Mouse (Mus musculus): Measurements from ENCODE around the gene Abcb1b. TPM values are rescaled to one million over a fixed set of nuclear protein-coding genes. Genes with fewer than 3 reads are reported as not detected.
A peak's percentile ranks its signal among the peaks of the same experiment; 100 is the strongest.

Gene Abcb1b
- polyA plus RNA-seq, 1 experiment from 2014 or later: 0.44 TPM

DNA sequence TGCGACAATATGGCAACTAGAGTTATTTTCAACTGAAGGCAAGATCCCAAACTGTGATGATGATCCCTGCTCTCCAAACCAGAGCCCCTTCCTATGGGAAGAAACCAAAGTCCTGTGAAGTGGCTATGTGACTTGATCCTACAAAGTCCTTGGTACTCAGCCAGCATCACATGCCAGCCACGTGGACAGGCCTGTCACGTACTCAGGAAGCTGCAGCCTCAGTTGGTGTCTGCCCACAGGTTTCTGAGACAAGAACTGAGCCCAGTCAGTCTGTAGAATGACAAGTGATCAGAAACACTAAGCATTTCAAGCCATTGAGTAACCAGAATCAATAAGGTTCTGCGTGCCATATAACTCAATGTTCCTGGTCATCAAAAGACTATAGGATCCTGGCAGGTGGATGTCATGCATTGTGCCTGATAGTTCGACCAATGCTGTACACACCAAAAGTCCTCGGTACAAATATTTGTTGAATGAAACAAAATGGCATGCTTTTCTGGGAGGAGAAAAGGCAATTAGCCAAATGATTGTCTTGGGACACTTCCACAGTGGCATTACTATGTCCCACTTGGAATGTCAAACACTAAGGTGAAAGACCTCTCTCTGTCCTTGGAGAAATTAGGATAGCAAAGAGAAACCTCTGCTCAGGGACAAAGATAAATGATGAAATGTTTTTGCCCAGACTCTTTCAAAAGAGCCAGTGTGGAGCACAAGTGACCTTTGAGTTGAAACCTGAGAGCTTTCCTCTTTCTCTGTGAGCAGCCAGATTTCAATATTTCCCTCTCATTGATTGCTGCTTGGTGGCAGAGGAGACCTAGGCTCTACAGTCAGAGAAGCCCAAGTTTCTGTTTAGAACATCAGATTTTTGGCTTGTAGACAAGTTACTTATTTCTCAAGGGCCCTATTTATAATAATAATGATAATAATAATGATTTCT lies 75.3 kb downstream of the Abcb1b start:
- Histone ChIP-seq H3K4me1 (no peaks in the 10 kb centered on the region), H3K4me2 (no peak overlapping the region), H3K9ac (no peak overlapping the region), H3K4me3 (no peak overlapping the region), H3K9me3 (no peaks in the 10 kb centered on the region), H3K27ac (no peak overlapping the region), H3K36me3 (replicated peaks) (no peaks in the 10 kb centered on the region), H3K27me3 (replicated peaks) (no peaks in the 10 kb centered on the region)
- ATAC-seq (replicated peaks): no peak
- 88% methylated on average over 6 of the region's 6 CpGs for WGBS

DNA sequence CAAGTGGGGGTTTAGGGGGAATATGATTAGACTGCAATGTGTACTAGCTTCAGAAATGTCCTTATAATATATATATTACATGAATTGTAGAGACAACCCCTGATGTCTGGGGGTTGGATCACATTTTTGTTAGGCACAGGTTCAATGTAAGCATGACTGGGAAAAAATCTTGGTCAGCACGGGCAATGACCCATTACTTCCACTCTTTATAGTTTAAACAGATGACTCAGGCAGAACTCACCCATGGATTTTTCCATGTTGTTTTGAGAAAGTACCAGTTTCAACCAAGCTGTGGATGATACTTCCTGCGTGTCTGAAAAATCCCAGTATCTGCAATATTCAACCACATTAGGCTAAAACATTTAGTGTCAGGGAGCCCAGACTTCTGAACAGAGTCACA lies 79.1 kb downstream of the Abcb1b start:
- 93% methylated on average over 2 of the region's 2 CpGs for WGBS

DNA sequence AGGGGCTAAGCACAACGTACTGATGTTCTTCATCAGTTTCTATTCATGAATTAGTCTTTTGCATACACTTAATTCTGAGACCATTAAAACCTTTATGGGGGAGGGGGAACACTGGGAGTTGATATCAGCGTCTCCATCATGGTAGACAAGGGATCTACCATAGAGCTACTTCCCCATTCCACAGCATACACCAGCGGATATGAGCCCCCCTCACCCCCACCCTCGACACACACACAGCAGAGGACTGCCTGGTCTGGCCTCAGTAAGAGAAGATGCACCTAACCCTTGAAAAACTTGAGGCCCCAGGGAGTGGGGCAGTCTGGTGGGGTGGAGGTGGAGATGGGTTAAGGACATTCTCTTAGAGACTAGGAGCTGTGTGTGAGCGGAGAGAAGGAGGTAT lies 79.9 kb downstream of the Abcb1b start:
- no peak for ATAC-seq (replicated peaks)
- 79% methylated on average over 5 of the region's 5 CpGs for WGBS

More for the DNA sequence above, 79.1 kb downstream of the Abcb1b start:
- Histone ChIP-seq H3K9me3 (no peaks in the 10 kb centered on the region), H3K36me3 (replicated peaks) (no peaks in the 10 kb centered on the region), H3K27ac (no peak overlapping the region), H3K4me3 (no peak overlapping the region), H3K9ac (no peak overlapping the region), H3K27me3 (replicated peaks) (no peaks in the 10 kb centered on the region), H3K4me2 (no peak overlapping the region), H3K4me1 (no peaks in the 10 kb centered on the region)
- no peak for ATAC-seq (replicated peaks)

DNA sequence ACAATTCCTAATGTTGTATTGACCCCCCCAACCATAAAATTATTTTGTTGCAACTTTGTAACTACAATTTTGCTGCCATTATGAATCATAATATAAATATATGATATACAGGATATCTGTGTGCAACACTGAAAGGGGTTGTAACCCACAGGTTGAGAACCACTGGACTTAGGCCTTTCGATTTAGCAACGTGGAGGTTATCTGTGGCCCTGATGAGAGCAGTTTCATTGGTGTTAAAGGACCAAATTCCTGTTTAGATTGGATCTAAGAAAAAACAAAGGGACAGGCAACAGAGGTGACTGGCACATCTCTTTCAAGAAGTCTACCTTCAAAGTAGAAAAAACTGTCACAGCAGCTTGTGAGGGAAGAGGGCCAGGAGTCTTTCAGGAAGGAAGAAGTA lies 87.9 kb downstream of the Abcb1b start:
- Histone ChIP-seq H3K9me3 (no peaks in the 10 kb centered on the region), H3K4me3 (no peak overlapping the region), H3K27ac (no peak overlapping the region), H3K4me1 (no peaks in the 10 kb centered on the region), H3K9ac (no peak overlapping the region), H3K4me2 (no peak overlapping the region), H3K36me3 (replicated peaks) (no peaks in the 10 kb centered on the region), H3K27me3 (replicated peaks) (no peaks in the 10 kb centered on the region)
- no peak for ATAC-seq (replicated peaks)
- WGBS: 85% methylated on average over 2 of the region's 2 CpGs

More for the DNA sequence above, 79.9 kb downstream of the Abcb1b start:
- H3K27me3 ChIP-seq (replicated peaks): no peaks in the 10 kb centered on the region
- H3K27ac ChIP-seq: no peak overlapping the region
- H3K9ac ChIP-seq: no peak overlapping the region
- H3K36me3 ChIP-seq (replicated peaks): no peaks in the 10 kb centered on the region
- H3K9me3 ChIP-seq: no peaks in the 10 kb centered on the region
- H3K4me3 ChIP-seq: no peak overlapping the region
- H3K4me1 ChIP-seq: no peaks in the 10 kb centered on the region
- H3K4me2 ChIP-seq: no peak overlapping the region

DNA sequence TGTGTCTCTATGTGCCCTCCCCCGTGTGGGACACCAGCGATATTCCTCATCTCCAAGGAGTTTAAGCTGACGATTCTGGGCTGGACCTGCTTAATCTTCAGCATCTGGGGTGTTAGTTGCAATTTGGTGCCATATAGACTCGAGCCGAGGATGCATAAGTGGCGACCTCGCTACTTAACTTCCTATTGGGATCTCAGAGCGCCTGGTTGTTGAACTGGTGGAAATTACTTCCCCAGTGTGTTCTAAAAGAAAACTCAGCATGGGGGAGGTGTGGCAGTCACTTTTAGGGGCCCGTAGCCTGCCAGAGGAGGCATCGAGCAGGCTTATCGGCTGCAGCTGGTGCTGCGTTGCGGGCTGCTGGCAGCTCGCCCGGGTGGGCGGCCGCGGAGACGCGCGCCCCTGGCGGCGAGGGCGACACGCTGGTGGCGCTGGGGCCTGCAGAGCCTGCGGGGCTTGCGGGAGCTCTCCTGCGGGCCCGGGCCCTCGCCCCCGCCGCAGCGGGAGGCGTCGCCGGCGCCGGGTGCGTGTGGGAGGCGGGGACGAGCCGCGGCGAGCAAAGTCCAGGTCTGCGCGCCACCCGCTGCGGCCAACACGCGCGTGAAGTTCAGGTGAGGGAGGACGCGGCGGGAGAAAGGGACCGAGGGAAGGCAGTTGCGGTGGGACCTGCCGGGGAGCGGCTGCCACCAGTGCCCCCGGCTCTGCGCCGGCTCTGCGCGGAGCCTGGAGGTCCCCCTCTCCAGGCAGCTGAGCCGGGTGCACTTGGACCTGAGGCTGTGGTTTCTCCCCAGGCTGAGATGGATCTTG lies 95.6 kb downstream of the Abcb1b start, which contains the start of gene Abcb4:
Gene Abcb4 (plus strand): TSS at position 418 of the 804 bp plus-strand sequence.
- H3K9me3 ChIP-seq: no peaks in the 10 kb centered on the region
- peak within 1 kb of the TSS; percentile 53 for H3K9ac ChIP-seq
- H3K4me1 ChIP-seq: peaks cover 13% of the 10 kb centered on the region
- peak within 1 kb of the TSS; percentile 95 for H3K4me2 ChIP-seq
- no peaks in the 10 kb centered on the region; the same call in 1 of the 2 replicates for H3K27me3 ChIP-seq (replicated peaks)
- H3K36me3 ChIP-seq (replicated peaks): no peaks in the 10 kb centered on the region
- under 1% methylated on average over 65 of the region's 65 CpGs for WGBS
- H3K4me3 ChIP-seq: peak within 1 kb of the TSS; percentile 49
- H3K27ac ChIP-seq: no peak within 1 kb of the TSS
- peak; percentile 95 for ATAC-seq (replicated peaks)

DNA sequence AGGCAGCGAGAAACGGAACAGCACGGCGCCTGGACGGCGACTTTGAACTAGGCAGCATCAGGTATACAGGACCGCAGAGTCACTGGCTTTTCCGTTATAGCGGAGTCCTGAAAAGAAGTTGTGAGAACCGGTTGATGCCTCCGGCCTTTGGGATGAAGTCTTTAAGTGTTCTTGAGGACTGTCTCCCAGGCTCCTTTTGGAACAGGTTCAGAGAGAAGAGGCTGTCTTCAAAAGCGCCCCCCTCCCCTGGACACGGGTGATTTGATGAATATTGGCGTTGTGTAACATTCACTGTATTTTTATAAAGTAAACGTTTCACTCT lies 96.1 kb downstream of the Abcb1b start:
- peak overlapping the region; percentile 53 for H3K9ac ChIP-seq
- no peaks in the 10 kb centered on the region for H3K9me3 ChIP-seq
- peak overlapping the region; percentile 49 for H3K4me3 ChIP-seq
- 8% methylated on average over 15 of the region's 15 CpGs for WGBS
- peaks cover 13% of the 10 kb centered on the region for H3K4me1 ChIP-seq
- no peaks in the 10 kb centered on the region for H3K36me3 ChIP-seq (replicated peaks)
- H3K27ac ChIP-seq: no peak overlapping the region
- peak overlapping the region; percentile 95 for H3K4me2 ChIP-seq
- no peak for ATAC-seq (replicated peaks)
- no peaks in the 10 kb centered on the region; the same call in 1 of the 2 replicates for H3K27me3 ChIP-seq (replicated peaks)

- ATAC-seq (replicated peaks): no peak
- Histone ChIP-seq H3K9me3 (no peaks in the 10 kb centered on the region), H3K27me3 (replicated peaks) (no peaks in the 10 kb centered on the region; the same call in 1 of the 2 replicates), H3K4me1 (peaks cover 13% of the 10 kb centered on the region), H3K9ac (no peak overlapping the region), H3K27ac (no peak overlapping the region), H3K36me3 (replicated peaks) (no peaks in the 10 kb centered on the region), H3K4me3 (no peak overlapping the region), H3K4me2 (peak overlapping the region; percentile 95; the same call in 1 of the 2 replicates)
- WGBS: 74% methylated on average over 15 of the region's 15 CpGs
These were observed 96.9 kb downstream of the Abcb1b start for GRCm38 (mm10) chr5:8894641-8895490.

DNA sequence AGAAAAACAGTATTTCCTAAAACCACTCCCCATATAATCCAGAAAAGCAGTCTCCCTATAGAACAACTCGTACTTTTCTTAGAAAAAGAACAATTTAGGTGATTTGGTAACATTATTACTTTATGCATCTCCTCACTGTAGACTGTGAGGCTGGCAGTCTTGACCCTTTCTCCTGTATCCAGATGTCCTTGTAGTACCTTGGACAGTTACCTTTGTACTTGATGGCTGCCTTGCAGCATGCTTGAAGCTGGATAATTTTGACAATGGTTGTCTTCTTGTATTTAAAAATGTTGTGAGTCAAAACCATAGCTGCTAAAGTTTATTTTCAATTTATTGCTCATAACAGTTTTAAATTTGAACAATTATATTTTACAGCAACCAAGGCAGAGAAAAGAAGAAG lies 98.3 kb downstream of the Abcb1b start:
- H3K4me2 ChIP-seq: no peak overlapping the region
- no peak for ATAC-seq (replicated peaks)
- no peak overlapping the region for H3K27ac ChIP-seq
- no peaks in the 10 kb centered on the region; the same call in 1 of the 2 replicates for H3K27me3 ChIP-seq (replicated peaks)
- H3K9me3 ChIP-seq: no peaks in the 10 kb centered on the region
- 83% methylated on average over 1 of the region's 1 CpGs for WGBS
- H3K36me3 ChIP-seq (replicated peaks): no peaks in the 10 kb centered on the region
- H3K9ac ChIP-seq: no peak overlapping the region
- H3K4me3 ChIP-seq: no peak overlapping the region
- peaks cover 13% of the 10 kb centered on the region for H3K4me1 ChIP-seq

GRCm38 (mm10) chr5:8898246-8898645 lies 100.3 kb downstream of the Abcb1b start:
- WGBS: 70% methylated on average over 3 of the region's 3 CpGs
- Histone ChIP-seq H3K9ac (no peak overlapping the region), H3K4me3 (no peak overlapping the region), H3K27ac (no peak overlapping the region), H3K9me3 (no peaks in the 10 kb centered on the region), H3K36me3 (replicated peaks) (no peaks in the 10 kb centered on the region), H3K4me1 (peaks cover 6% of the 10 kb centered on the region), H3K27me3 (replicated peaks) (no peaks in the 10 kb centered on the region; the same call in 1 of the 2 replicates), H3K4me2 (no peak overlapping the region)
- ATAC-seq (replicated peaks): no peak

- Histone ChIP-seq H3K9me3 (no peaks in the 10 kb centered on the region), H3K4me3 (no peak overlapping the region), H3K9ac (no peak overlapping the region), H3K27me3 (replicated peaks) (no peaks in the 10 kb centered on the region), H3K36me3 (replicated peaks) (no peaks in the 10 kb centered on the region), H3K4me1 (no peaks in the 10 kb centered on the region), H3K4me2 (no peak overlapping the region), H3K27ac (no peak overlapping the region)
- WGBS: 73% methylated on average over 1 of the region's 1 CpGs
- ATAC-seq (replicated peaks): no peak
These were observed 103.1 kb downstream of the Abcb1b start for GRCm38 (mm10) chr5:8901001-8901400.

GRCm38 (mm10) chr5:8902141-8902817 lies 104.3 kb downstream of the Abcb1b start:
- H3K27ac ChIP-seq: no peak overlapping the region
- 59% methylated on average over 6 of the region's 6 CpGs for WGBS
- H3K4me2 ChIP-seq: no peak overlapping the region
- H3K27me3 ChIP-seq (replicated peaks): no peaks in the 10 kb centered on the region
- H3K9ac ChIP-seq: no peak overlapping the region
- H3K4me1 ChIP-seq: no peaks in the 10 kb centered on the region
- no peaks in the 10 kb centered on the region for H3K9me3 ChIP-seq
- no peak for ATAC-seq (replicated peaks)
- H3K36me3 ChIP-seq (replicated peaks): no peaks in the 10 kb centered on the region
- H3K4me3 ChIP-seq: no peak overlapping the region

Data from midbrain, embryonic 15.5 days (tissue).